Mouse (Mus musculus) stomach, embryonic 14.5 days (tissue): ENCODE measurements around the gene Slc22a6. TPM values are rescaled to one million over a fixed set of nuclear protein-coding genes. Genes with fewer than 3 reads are reported as not detected.
A peak's percentile ranks its signal among the peaks of the same experiment; 100 is the strongest.

Experiments
- ATAC-seq: fragments of 200-750 bp; cut with Nextera tagmentation; 2 replicates; pipeline ENCODE4 v1.8.0; 2017; ENCODE audit warnings: low read depth, moderate TSS enrichment; ENCODE audit not compliant: insufficient number of reproducible peaks, insufficient read depth, low FRiP score
- H3K27ac ChIP-seq: fragments of 300-500 bp; sonication (generic); 2 replicates; pipeline ENCODE4 v1.5.1; 2014; ENCODE audit warnings: mild to moderate bottlenecking, low read length, moderate library complexity, mixed read lengths
- H3K27me3 ChIP-seq: fragments of 300-500 bp; sonication (generic); 2 replicates; pipeline ENCODE4 v1.6.1; 2014; ENCODE audit warnings: low read length, control low read depth, mixed read lengths; ENCODE audit not compliant: control insufficient read depth, insufficient read depth
- H3K36me3 ChIP-seq: fragments of 300-500 bp; sonication (generic); 2 replicates; pipeline ENCODE4 v1.6.1; 2014; ENCODE audit warnings: mild to moderate bottlenecking, control low read depth, low read length, moderate library complexity, mixed read lengths; ENCODE audit not compliant: control insufficient read depth, insufficient read depth
- H3K4me1 ChIP-seq: fragments of 300-500 bp; sonication (generic); 2 replicates; pipeline ENCODE4 v1.6.1; 2014; ENCODE audit warnings: low read length, control low read depth, mixed read lengths; ENCODE audit not compliant: control insufficient read depth, insufficient read depth
- H3K4me2 ChIP-seq: fragments of 300-500 bp; sonication (generic); replicated peaks from 2 replicates; pipeline ENCODE4 v1.6.1; 2014; ENCODE audit warnings: low read depth, low read length, control low read depth
- H3K4me3 ChIP-seq: fragments of 300-500 bp; sonication (generic); 2 replicates; pipeline ENCODE4 v1.5.1; 2014; ENCODE audit warnings: low read depth, low read length, control low read depth
- H3K9ac ChIP-seq: fragments of 300-500 bp; sonication (generic); replicated peaks from 2 replicates; pipeline ENCODE4 v1.6.1; 2014; ENCODE audit warnings: low read depth, mild to moderate bottlenecking, control low read depth, low read length, moderate library complexity, mixed read lengths
- H3K9me3 ChIP-seq: fragments of 300-500 bp; sonication (generic); 2 replicates; pipeline ENCODE4 v1.6.1; 2016; ENCODE audit warnings: low read depth, low read length, control low read depth; ENCODE audit not compliant: control insufficient read depth
- WGBS: fragments of 180-500 bp; shearing (Covaris S2); extraction: QIAGEN DNeasy Blood & Tissue Kit; methylation state at CpG from one replicate; pipeline ENCODE4 v1.1.7; 2014; 5-methylcytosine and 5-hydroxymethylcytosine counted together
- polyA plus RNA-seq: library from polyadenylated mRNA; unstranded; fragments of >200 nt; fragmentation: Nextera tagmentation; extraction: Ambion mirVana; gene quantifications from 2 replicates; pipeline ENCODE4 v1.2.1, GENCODE M21; 2014

Gene Slc22a6
- not detected in 2 replicates for polyA plus RNA-seq

GRCm38 (mm10) chr19:8617904-8618303, at the start of gene Slc22a6:
Gene Slc22a6 (plus strand): TSS chr19:8618039.
- no peak for ATAC-seq
- Histone ChIP-seq H3K4me2 (no peak within 1 kb of the TSS), H3K4me1 (no peaks in the 10 kb centered on the region), H3K36me3 (no peaks in the 10 kb centered on the region), H3K4me3 (no peak within 1 kb of the TSS), H3K27ac (no peak within 1 kb of the TSS), H3K27me3 (no peaks in the 10 kb centered on the region), H3K9me3 (no peaks in the 10 kb centered on the region), H3K9ac (no peak within 1 kb of the TSS)
- WGBS, result 13% methylated on average over 7 of the region's 7 CpGs

GRCm38 (mm10) chr19:8569453-8569863, 48.4 kb upstream of the Slc22a6 start:
- Histone ChIP-seq H3K4me3 (no peak overlapping the region), H3K4me1 (no peaks in the 10 kb centered on the region), H3K36me3 (no peaks in the 10 kb centered on the region), H3K27ac (no peak overlapping the region), H3K4me2 (peak overlapping the region; percentile 43), H3K9ac (no peak overlapping the region), H3K27me3 (no peaks in the 10 kb centered on the region), H3K9me3 (no peaks in the 10 kb centered on the region)
- 4% methylated on average over 14 of the region's 14 CpGs for WGBS
- ATAC-seq, result no peak

GRCm38 (mm10) chr19:8570341-8571040, 47.3 kb upstream of the Slc22a6 start:
- no peaks in the 10 kb centered on the region for H3K27me3 ChIP-seq
- H3K9me3 ChIP-seq, result no peaks in the 10 kb centered on the region
- no peak overlapping the region for H3K4me2 ChIP-seq
- H3K4me1 ChIP-seq, result no peaks in the 10 kb centered on the region
- no peak for ATAC-seq
- no peaks in the 10 kb centered on the region for H3K36me3 ChIP-seq
- no peak overlapping the region for H3K9ac ChIP-seq
- 57% methylated on average over 2 of the region's 2 CpGs for WGBS
- H3K27ac ChIP-seq, result no peak overlapping the region
- H3K4me3 ChIP-seq, result no peak overlapping the region

- no peaks in the 10 kb centered on the region for H3K27me3 ChIP-seq
- no peaks in the 10 kb centered on the region for H3K9me3 ChIP-seq
- H3K4me2 ChIP-seq, result no peak overlapping the region
- no peaks in the 10 kb centered on the region for H3K4me1 ChIP-seq
- 56% methylated on average over 7 of the region's 7 CpGs for WGBS
- no peak overlapping the region for H3K27ac ChIP-seq
- no peak for ATAC-seq
- H3K4me3 ChIP-seq, result no peak overlapping the region
- no peaks in the 10 kb centered on the region for H3K36me3 ChIP-seq
- H3K9ac ChIP-seq, result no peak overlapping the region
Observed at GRCm38 (mm10) chr19:8571746-8572145, 46.1 kb upstream of the Slc22a6 start.

- H3K9ac ChIP-seq, result no peak overlapping the region
- H3K4me3 ChIP-seq, result no peak overlapping the region
- H3K9me3 ChIP-seq, result no peaks in the 10 kb centered on the region
- no peaks in the 10 kb centered on the region for H3K27me3 ChIP-seq
- no peak overlapping the region for H3K4me2 ChIP-seq
- 18% methylated on average over 3 of the region's 3 CpGs for WGBS
- H3K4me1 ChIP-seq, result no peaks in the 10 kb centered on the region
- no peaks in the 10 kb centered on the region for H3K36me3 ChIP-seq
- no peak overlapping the region for H3K27ac ChIP-seq
- ATAC-seq, result no peak
Observed at GRCm38 (mm10) chr19:8572485-8572884, 45.4 kb upstream of the Slc22a6 start.

GRCm38 (mm10) chr19:8577432-8577831, 40.4 kb upstream of the Slc22a6 start:
- Histone ChIP-seq H3K36me3 (no peaks in the 10 kb centered on the region), H3K4me3 (no peak overlapping the region), H3K4me2 (no peak overlapping the region), H3K4me1 (no peaks in the 10 kb centered on the region), H3K9ac (no peak overlapping the region), H3K27me3 (no peaks in the 10 kb centered on the region), H3K27ac (no peak overlapping the region), H3K9me3 (no peaks in the 10 kb centered on the region)
- 79% methylated on average over 4 of the region's 4 CpGs for WGBS
- ATAC-seq, result no peak

GRCm38 (mm10) chr19:8578293-8578969, 39.4 kb upstream of the Slc22a6 start:
- peak; percentile 75; the same call in 1 of the 2 replicates for ATAC-seq
- WGBS, result 5% methylated on average over 24 of the region's 24 CpGs

GRCm38 (mm10) chr19:8578970-8579342, 38.9 kb upstream of the Slc22a6 start:
- Histone ChIP-seq H3K36me3 (no peaks in the 10 kb centered on the region), H3K27me3 (no peaks in the 10 kb centered on the region), H3K27ac (peak overlapping the region; percentile 69; the same call in 1 of the 2 replicates), H3K9me3 (no peaks in the 10 kb centered on the region), H3K4me2 (peak overlapping the region; percentile 42), H3K4me3 (peak overlapping the region; percentile 21), H3K4me1 (no peaks in the 10 kb centered on the region), H3K9ac (peak overlapping the region; percentile 7)
- WGBS, result 20% methylated on average over 2 of the region's 2 CpGs
- ATAC-seq, result peak; percentile 34; the same call in 1 of the 2 replicates

More at GRCm38 (mm10) chr19:8578293-8578969, 39.4 kb upstream of the Slc22a6 start:
- H3K36me3 ChIP-seq, result no peaks in the 10 kb centered on the region
- no peaks in the 10 kb centered on the region for H3K9me3 ChIP-seq
- no peaks in the 10 kb centered on the region for H3K27me3 ChIP-seq
- H3K4me1 ChIP-seq, result no peaks in the 10 kb centered on the region
- H3K4me2 ChIP-seq, result peak overlapping the region; percentile 42
- H3K9ac ChIP-seq, result peak overlapping the region; percentile 7; the same call in 1 of the 2 replicates
- H3K4me3 ChIP-seq, result peak overlapping the region; percentile 21
- H3K27ac ChIP-seq, result peak overlapping the region; percentile 69; the same call in 1 of the 2 replicates
